Mouse (Mus musculus) midbrain, postnatal 0 days (tissue): ENCODE measurements around the gene Hormad1. TPM values are rescaled to one million over a fixed set of nuclear protein-coding genes. Genes with fewer than 3 reads are reported as not detected.

Source experiments
- ATAC-seq: fragments of 200-750 bp; cut with Nextera tagmentation; 2 replicates; pipeline ENCODE4 v1.8.0; 2017; ENCODE audit warnings: moderate number of reproducible peaks, mild to moderate bottlenecking, moderate TSS enrichment, moderate library complexity; ENCODE audit not compliant: low FRiP score
- DNase-seq: peaks from one replicate; pipeline ENCODE4 v3.0.0-alpha.2; 2015; ENCODE audit warnings: low spot score
- H3K27ac ChIP-seq: fragments of 300-500 bp; sonication (generic); 2 replicates; pipeline ENCODE4 v1.5.1; 2014; ENCODE audit warnings: low read depth, mild to moderate bottlenecking, low read length, mixed read lengths
- H3K27me3 ChIP-seq: fragments of 300-500 bp; sonication (generic); 2 replicates; pipeline ENCODE4 v1.6.1; 2014; ENCODE audit warnings: low read length, control low read depth, mixed read lengths; ENCODE audit not compliant: insufficient read depth
- H3K36me3 ChIP-seq: fragments of 300-500 bp; sonication (generic); 2 replicates; pipeline ENCODE4 v1.6.1; 2014; ENCODE audit warnings: low read length, control low read depth, mixed read lengths; ENCODE audit not compliant: insufficient read depth
- H3K4me1 ChIP-seq: fragments of 300-500 bp; sonication (generic); 2 replicates; pipeline ENCODE4 v1.6.1; 2014; ENCODE audit warnings: mild to moderate bottlenecking, control low read depth, antibody characterized with exemption, low read length, mixed read lengths; ENCODE audit not compliant: insufficient read depth
- H3K4me2 ChIP-seq: fragments of 300-500 bp; sonication (generic); 2 replicates; pipeline ENCODE4 v1.6.1; 2014; ENCODE audit warnings: low read depth, mild to moderate bottlenecking, low read length, mixed read lengths; ENCODE audit not compliant: poor library complexity, severe bottlenecking
- H3K4me3 ChIP-seq: fragments of 300-500 bp; sonication (generic); 2 replicates; pipeline ENCODE4 v1.5.1; 2014; ENCODE audit warnings: low read depth, mild to moderate bottlenecking, low read length, moderate library complexity
- H3K9ac ChIP-seq: fragments of 300-500 bp; sonication (generic); replicated peaks from 2 replicates; pipeline ENCODE4 v1.6.1; 2014; ENCODE audit warnings: mild to moderate bottlenecking, low read length, moderate library complexity, mixed read lengths; ENCODE audit not compliant: poor library complexity, severe bottlenecking
- H3K9me3 ChIP-seq: fragments of 300-500 bp; sonication (generic); 2 replicates; pipeline ENCODE4 v1.6.1; 2016; ENCODE audit warnings: low read length, control low read depth
- CTCF ChIP-seq: IDR thresholded peaks from 2 replicates; pipeline ENCODE4 v1.5.1; 2016; ENCODE audit warnings: antibody characterized with exemption, mild to moderate bottlenecking
- WGBS: fragments of 180-500 bp; shearing (Covaris S2); extraction: QIAGEN DNeasy Blood & Tissue Kit; methylation state at CpG from one replicate; pipeline ENCODE4 v1.1.7; 2014; 5-methylcytosine and 5-hydroxymethylcytosine counted together
- polyA plus RNA-seq: library from polyadenylated mRNA; unstranded; fragments of >200 nt; fragmentation: Nextera tagmentation; extraction: Ambion mirVana; gene quantifications from 2 replicates; pipeline ENCODE4 v1.2.1, GENCODE M21; 2015
- total RNA-seq: library from RNA; depleted of rRNA; stranded (reverse); fragments of >200 nt; gene quantifications from 2 replicates; pipeline ENCODE4 v1.2.3, GENCODE M21; 2014; rRNA removed

The Hormad1 gene
- total and polyA plus RNA-seq, 2 experiments from 2014 or later = not detected

- DNase-seq (peak; percentile 46), ATAC-seq (no peak; the same call in 1 of the 2 replicates)
- no peak overlapping the region for H3K9ac ChIP-seq
- no peak overlapping the region for H3K27ac ChIP-seq
- H3K36me3 ChIP-seq = peaks cover 71% of the 10 kb centered on the region
- H3K4me2 ChIP-seq = no peak overlapping the region
- H3K4me3 ChIP-seq = no peak overlapping the region
- 76% methylated on average over 12 of the region's 12 CpGs for WGBS
- no peaks in the 10 kb centered on the region for H3K27me3 ChIP-seq
- peak; percentile 68 for TF ChIP-seq CTCF
- H3K4me1 ChIP-seq = no peaks in the 10 kb centered on the region
- no peaks in the 10 kb centered on the region for H3K9me3 ChIP-seq
Observed at GRCm38 (mm10) chr3:95632648-95633588, 73.4 kb downstream of the Hormad1 start.

- H3K4me3 ChIP-seq = no peak overlapping the region
- no peak for DNase-seq
- no peak overlapping the region for H3K9ac ChIP-seq
- no peak overlapping the region for H3K27ac ChIP-seq
- ATAC-seq = no peak
- no peaks in the 10 kb centered on the region for H3K9me3 ChIP-seq
- peaks cover 50% of the 10 kb centered on the region; the same call in 1 of the 2 replicates for H3K36me3 ChIP-seq
- no peak overlapping the region for H3K4me2 ChIP-seq
- WGBS = 80% methylated on average over 4 of the region's 4 CpGs
- TF ChIP-seq CTCF = no peak
- no peaks in the 10 kb centered on the region for H3K4me1 ChIP-seq
- no peaks in the 10 kb centered on the region for H3K27me3 ChIP-seq
Observed at GRCm38 (mm10) chr3:95635636-95636035, 76.2 kb downstream of the Hormad1 start.

- Histone ChIP-seq H3K9ac (no peak overlapping the region), H3K27ac (no peak overlapping the region), H3K36me3 (peaks cover 46% of the 10 kb centered on the region; the same call in 1 of the 2 replicates), H3K4me3 (no peak overlapping the region), H3K4me2 (no peak overlapping the region), H3K27me3 (no peaks in the 10 kb centered on the region), H3K9me3 (no peaks in the 10 kb centered on the region), H3K4me1 (no peaks in the 10 kb centered on the region)
- DNase-seq (no peak), ATAC-seq (no peak)
- WGBS = 85% methylated on average over 4 of the region's 4 CpGs
- TF ChIP-seq CTCF = no peak
Observed at GRCm38 (mm10) chr3:95636072-95636471, 76.6 kb downstream of the Hormad1 start.

Other genes starting within 250 kb of the Hormad1 start
- 58.5 and 62.7 TPM in 2 replicates for gene Cers2, start 244.9 kb upstream of the Hormad1 start, total RNA-seq
- 82.5 and 83.9 TPM in 2 replicates for gene Cers2, start 244.9 kb upstream of the Hormad1 start, polyA plus RNA-seq
- 44.4 and 46.2 TPM in 2 replicates for gene Setdb1, start 202.5 kb upstream of the Hormad1 start, total RNA-seq
- gene Setdb1, start 202.5 kb upstream of the Hormad1 start, polyA plus RNA-seq = 27.4 and 28.4 TPM in 2 replicates
- not detected in 2 replicates for gene 4930558C23Rik, start 156.8 kb upstream of the Hormad1 start, total RNA-seq
- gene 4930558C23Rik, start 156.8 kb upstream of the Hormad1 start, polyA plus RNA-seq = not detected in 2 replicates
- 12.4 and 25.7 TPM in 2 replicates for gene Arnt, start 125.3 kb upstream of the Hormad1 start, total RNA-seq
- gene Arnt, start 125.3 kb upstream of the Hormad1 start, polyA plus RNA-seq = 6.9 and 8.7 TPM in 2 replicates
- 3.6 and 6.5 TPM in 2 replicates for gene Ctsk, start 60.4 kb upstream of the Hormad1 start, total RNA-seq
- gene Ctsk, start 60.4 kb upstream of the Hormad1 start, polyA plus RNA-seq = 7.7 and 10.1 TPM in 2 replicates
- 18.8 and 19.2 TPM in 2 replicates for gene Ctss, start 32.9 kb upstream of the Hormad1 start, total RNA-seq
- 19.6 and 20.0 TPM in 2 replicates for gene Ctss, start 32.9 kb upstream of the Hormad1 start, polyA plus RNA-seq
- gene Golph3l, start 29.3 kb downstream of the Hormad1 start, total RNA-seq = 19.1 and 22.2 TPM in 2 replicates
- 18.8 and 19.8 TPM in 2 replicates for gene Golph3l, start 29.3 kb downstream of the Hormad1 start, polyA plus RNA-seq
- gene Ensa, start 65.3 kb downstream of the Hormad1 start, total RNA-seq = 100 and 124 TPM in 2 replicates
- 167 and 169 TPM in 2 replicates for gene Ensa, start 65.3 kb downstream of the Hormad1 start, polyA plus RNA-seq
- 105 and 136 TPM in 2 replicates for gene Mcl1, start 99.1 kb downstream of the Hormad1 start, total RNA-seq
- gene Mcl1, start 99.1 kb downstream of the Hormad1 start, polyA plus RNA-seq = 35.8 and 42.8 TPM in 2 replicates
- gene Adamtsl4, start 128.2 kb downstream of the Hormad1 start, total RNA-seq = 1.3 and 1.4 TPM in 2 replicates
- 1.0 and 1.4 TPM in 2 replicates for gene Adamtsl4, start 128.2 kb downstream of the Hormad1 start, polyA plus RNA-seq
- 6.2 and 9.9 TPM in 2 replicates for gene Ecm1, start 179.9 kb downstream of the Hormad1 start, total RNA-seq
- gene Ecm1, start 179.9 kb downstream of the Hormad1 start, polyA plus RNA-seq = 9.7 and 10.8 TPM in 2 replicates
- gene Tars2, start 200.5 kb downstream of the Hormad1 start, total RNA-seq = 34.7 and 39.8 TPM in 2 replicates
- gene Tars2, start 200.5 kb downstream of the Hormad1 start, polyA plus RNA-seq = 40.8 and 45.0 TPM in 2 replicates